Mouse (Mus musculus): ENCODE measurements around the gene Smyd3.

DNA sequence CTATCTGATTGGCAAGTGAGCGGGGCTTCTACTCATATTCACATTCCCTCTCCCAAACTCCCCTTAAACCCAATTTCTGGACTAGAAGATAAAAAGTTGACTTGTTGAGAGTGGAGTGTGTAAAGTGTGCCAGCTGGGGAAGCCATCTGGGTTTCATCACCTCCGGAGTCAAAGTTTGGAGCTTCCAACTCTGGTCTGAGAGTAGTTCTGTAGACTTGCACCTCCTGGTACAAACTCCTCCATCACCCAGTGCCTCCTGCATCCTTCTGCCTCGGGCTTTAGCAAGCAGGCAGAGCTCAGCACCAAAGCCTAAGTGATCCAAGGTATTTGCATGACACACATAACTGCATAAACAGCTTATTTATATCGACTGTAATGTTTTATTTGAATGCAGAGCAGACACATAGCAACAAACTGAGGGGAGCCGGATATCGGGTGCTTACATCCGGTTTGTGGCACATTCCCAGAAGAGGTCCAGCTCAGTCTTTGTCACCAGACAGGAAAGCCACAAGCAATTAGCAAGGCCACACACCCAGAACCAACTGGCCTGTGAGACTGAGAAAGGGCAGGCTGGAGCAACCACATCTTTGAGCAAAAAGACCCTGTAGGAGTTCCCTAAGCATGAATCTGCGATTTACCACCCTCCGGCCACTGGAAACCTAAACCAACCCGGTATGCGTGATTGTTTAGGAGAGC lies 319.9 kb downstream of the Smyd3 start:
- TF ChIP-seq POLR2A (IDR thresholded peaks at IDR 0.05; ENCODE audit: insufficient read depth, low read depth, low read length) (no peak), CTCF (IDR thresholded peaks at IDR 0.05; ENCODE audit: insufficient read depth, low read depth, low read length) (no peak)

Data from olfactory bulb, adult 2 months (tissue).